Mouse (Mus musculus) adrenal gland, postnatal 25 days (tissue): ENCODE results near the gene Neurod4. TPM values are rescaled to one million over a fixed set of nuclear protein-coding genes. Genes with fewer than 3 reads are reported as not detected.
"Not testable (repeated sequence)": the region's sequence is repeated elsewhere in the genome, so short reads cannot be mapped to it uniquely, and the experiment has no call there.

Experiments used
- DNase-seq: peaks from one replicate; pipeline ENCODE4 v3.0.0; 2021; ENCODE audit warnings: mixed read lengths
- long read RNA-seq: library from polyadenylated mRNA; stranded (forward); transcript quantifications from one replicate; pipeline ENCODE4 v2.0.0, GENCODE M21; 2021
- total RNA-seq: library from RNA; stranded (reverse); gene quantifications from 2 replicates; pipeline ENCODE4 v1.2.3, GENCODE M21; 2021

The Neurod4 gene
- 0.36 TPM in 1 of 2 replicates, not detected in the other for total RNA-seq
- long read RNA-seq, result 0 reads

GRCm38 (mm10) chr10:130280066-130280465 lies at the start of gene Neurod4:
Neurod4 (minus strand) TSS chr10:130280240.
- DNase-seq, result peak; percentile 19

GRCm38 (mm10) chr10:130324243-130324642 lies 44.2 kb upstream of the Neurod4 start:
- DNase-seq, result no peak

DNA sequence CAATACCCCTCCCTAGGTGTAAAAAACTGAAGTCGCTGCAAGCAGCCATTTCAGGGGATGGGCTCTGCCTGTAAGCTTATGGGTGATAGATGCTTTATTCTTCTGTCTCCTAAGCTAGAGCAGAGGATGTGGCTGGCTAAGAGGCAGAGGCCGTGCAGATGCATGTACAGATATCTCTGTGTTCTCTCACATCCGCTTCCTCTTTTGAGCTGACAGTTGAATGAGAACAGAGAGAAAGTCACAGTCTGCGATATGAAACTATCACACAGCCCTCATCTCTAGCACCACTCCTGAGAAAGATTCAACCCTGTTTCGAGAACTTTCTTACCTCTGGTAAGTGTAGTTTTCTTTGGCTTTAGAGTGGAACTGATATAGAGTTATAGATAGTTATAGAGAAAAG lies 42.6 kb upstream of the Neurod4 start, which contains the start of gene Tespa1:
Gene Tespa1 (plus strand): TSS at position 234 of the 400 bp plus-strand sequence.
- DNase-seq, result no peak

DNA sequence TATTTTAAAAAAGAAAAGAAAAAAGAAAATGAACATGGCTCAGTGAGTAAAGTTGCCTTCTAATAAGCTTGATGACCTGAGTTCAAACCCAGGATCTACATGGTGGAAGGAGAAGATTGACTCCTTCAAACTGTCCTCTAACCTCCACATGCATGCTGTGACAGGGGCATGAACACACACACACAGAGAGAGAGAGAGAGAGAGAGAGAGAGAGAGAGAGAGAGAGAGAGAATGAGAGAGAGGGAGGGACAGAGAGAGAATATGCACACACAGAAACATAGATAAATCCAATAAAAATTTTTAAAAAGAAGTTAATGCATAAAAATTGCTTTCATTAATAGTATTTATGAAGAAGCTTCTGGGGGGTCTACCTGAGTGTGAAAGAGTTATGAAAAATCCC lies 42.0 kb upstream of the Neurod4 start:
- DNase-seq, result no peak

- DNase-seq, result no peak
Measured at GRCm38 (mm10) chr10:130320715-130321114, 40.7 kb upstream of the Neurod4 start.

DNA sequence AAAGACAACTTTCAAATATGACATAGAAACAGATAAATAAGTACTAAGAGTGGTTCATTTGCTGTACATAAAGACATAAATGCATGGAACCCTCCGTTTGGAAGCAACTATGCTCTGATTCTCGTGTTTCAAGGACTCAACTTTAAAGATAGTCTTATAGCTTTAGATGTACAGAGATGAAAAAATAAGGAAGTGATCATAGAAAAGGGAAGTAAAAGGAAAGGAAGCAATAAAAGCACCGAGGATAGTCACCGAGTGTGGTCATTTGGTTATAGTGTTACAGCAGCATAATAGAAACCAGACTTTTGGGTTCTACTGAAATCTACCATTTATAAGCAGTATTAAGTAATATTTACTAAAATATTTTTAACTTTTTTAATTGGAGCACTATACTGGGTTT lies 38.7 kb upstream of the Neurod4 start:
- no peak for DNase-seq

DNA sequence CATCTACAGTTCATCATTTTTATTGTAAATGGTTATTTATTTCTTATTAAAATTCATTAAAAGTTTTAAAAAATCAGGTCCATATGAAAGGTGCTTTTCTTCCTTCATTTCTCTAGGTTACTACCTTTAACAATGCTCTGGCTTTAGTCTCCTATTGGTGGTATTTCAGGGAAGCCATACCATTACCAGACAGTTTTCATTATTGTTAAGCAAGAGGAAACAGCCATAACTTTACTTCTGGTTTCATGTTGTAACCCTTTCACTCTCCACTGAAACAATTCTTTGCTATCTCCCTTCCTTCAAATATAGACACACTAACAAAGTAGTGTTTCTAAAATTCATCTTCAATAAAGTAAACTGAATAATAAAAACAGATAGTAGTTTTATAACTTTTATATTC lies 35.8 kb upstream of the Neurod4 start:
- no peak for DNase-seq

GRCm38 (mm10) chr10:130314110-130314829 lies 34.2 kb upstream of the Neurod4 start:
- peak; percentile 5 for DNase-seq

- no peak for DNase-seq
Measured at GRCm38 (mm10) chr10:130313531-130313930, 33.5 kb upstream of the Neurod4 start.

- no peak for DNase-seq
Measured at GRCm38 (mm10) chr10:130311534-130312227, 31.6 kb upstream of the Neurod4 start.

GRCm38 (mm10) chr10:130304138-130304537 lies 24.1 kb upstream of the Neurod4 start:
- not testable (repeated sequence) for DNase-seq

- not testable (repeated sequence) for DNase-seq
Measured at GRCm38 (mm10) chr10:130298748-130299147, 18.7 kb upstream of the Neurod4 start.

DNA sequence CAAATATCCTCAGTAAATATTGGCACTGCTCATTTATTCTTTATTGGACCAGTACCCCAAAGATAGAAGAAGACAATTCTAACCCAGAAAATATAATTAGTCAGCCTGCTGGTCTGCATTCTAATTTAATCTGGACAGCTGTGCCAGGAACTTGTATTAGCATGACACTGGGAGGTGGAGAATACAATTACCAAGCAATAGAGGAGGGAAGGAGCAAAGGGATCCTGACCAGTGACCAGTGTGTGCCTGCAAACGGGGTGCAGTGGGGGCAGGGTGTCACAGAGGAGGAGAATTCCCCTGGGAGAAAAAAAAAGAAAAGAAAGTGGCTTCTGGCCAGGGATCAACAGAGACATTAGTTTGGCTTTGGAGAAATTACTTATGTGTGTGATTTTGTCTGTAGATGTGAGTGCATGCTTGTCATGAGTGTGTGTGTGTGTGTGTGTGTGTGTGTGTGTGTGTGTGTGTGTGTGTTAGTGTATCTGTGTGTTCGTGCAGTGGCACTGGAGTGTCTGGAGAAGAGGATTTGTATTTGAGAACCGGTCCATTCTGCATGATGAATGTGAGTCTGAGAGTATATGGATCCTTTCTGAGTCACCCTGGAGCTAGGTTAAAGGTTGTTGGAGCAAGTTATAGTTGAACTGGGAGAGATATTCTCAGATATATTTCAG lies 13.8 kb upstream of the Neurod4 start:
- no peak for DNase-seq

- no peak for DNase-seq
Measured at GRCm38 (mm10) chr10:130288007-130288406, 8.0 kb upstream of the Neurod4 start.

DNA sequence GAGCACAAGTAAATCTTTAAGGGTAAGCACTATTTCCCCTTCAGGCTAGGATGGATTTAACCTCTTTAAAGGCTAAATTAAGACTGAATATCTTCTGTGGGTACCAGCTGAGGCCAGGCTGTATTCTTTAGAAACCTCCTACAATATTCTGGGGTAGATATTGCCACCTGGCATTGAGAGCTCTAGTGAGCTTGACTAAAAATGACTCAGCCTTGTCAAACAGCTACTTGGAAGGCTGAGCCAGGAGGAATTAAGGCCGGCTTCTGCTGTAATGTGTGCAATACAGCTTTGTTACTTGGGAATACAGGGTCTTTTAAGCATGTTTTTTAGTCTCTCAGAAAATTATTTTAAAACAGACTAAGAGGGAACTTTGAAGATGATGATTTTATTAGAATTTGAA lies 7.2 kb upstream of the Neurod4 start:
- DNase-seq, result no peak

- DNase-seq, result no peak
Measured at GRCm38 (mm10) chr10:130281982-130282449, 2.0 kb upstream of the Neurod4 start.

- no peak for DNase-seq
Measured at GRCm38 (mm10) chr10:130276496-130276895, 3.5 kb downstream of the Neurod4 start.

- no peak for DNase-seq
Measured at GRCm38 (mm10) chr10:130275759-130276158, 4.3 kb downstream of the Neurod4 start.

- DNase-seq, result peak; percentile 3
Measured at GRCm38 (mm10) chr10:130263203-130263602, 16.8 kb downstream of the Neurod4 start.

- DNase-seq, result peak; percentile 2
Measured at GRCm38 (mm10) chr10:130259483-130259882, 20.6 kb downstream of the Neurod4 start.

DNA sequence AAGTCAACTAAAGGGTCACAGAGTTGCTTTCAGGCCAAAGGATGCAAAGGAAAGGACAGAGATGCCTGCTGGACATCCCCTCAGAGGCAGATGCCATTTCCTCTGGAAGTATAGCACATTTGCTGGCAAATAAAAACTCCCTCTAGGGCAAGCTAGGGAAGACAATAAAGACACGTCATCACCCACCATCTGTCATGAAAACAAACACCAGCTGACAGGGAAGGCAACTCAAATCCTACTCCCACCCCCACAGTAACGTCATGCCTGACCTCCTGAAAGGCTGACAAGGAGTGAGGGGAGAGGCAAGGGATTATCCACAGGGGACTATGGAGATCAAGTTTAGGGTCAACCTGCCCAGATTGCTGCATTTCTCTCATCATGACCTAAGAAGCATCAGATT lies 35.8 kb downstream of the Neurod4 start:
- DNase-seq, result no peak

DNA sequence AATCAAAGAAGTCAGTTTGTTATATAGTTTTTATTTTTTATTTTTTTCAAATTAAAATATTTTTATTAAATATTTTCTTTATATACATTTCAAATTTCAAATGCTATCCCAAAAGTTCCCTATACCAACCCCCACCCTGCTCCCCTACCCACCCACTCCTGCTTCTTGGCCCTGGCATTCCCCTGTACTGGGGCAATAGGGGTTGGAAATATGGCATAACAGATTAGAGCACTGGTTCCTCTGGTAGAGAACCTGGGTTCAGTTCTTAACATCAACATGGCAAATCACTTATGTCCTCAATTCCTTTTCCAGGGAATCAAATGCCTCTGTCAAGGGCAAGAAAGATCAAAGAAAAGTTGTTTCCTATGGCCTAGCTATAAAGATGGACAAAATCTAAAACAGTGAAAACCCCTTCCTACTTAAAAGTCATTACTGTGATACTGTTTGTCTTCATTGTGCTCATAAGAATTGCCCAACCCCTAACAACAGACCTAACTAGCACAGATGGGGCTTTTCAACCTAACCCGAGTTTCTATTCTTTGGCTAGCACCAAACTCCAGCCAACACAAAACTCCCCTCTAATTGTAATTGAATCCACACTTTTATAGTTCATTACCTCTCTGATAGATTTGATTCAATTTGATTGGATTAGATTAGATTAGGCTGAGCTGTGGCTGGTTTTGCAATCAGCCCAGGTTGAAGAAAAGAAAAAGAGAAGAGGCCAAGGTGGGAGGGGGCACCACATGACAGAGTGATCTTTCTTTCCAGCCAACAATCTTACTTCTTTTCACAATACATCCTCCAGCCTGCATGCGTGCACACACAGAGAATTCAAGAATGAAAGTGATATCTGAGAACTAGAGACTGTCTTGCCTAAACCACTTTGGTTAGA lies 41.5 kb downstream of the Neurod4 start:
- DNase-seq, result no peak
